Mouse (Mus musculus) monocyte, adult 2 months (primary cell): Measurements from ENCODE around the gene Cd93.

Experiments used
- DNase-seq, 2 experiments: peaks; one replicate each; pipeline ENCODE4 v3.0.0; 2022; ENCODE audit warnings: low spot score in 2 of 2, low read depth in 1 of 2

Gene Cd93

GRCm38 (mm10) chr2:148443249-148443958, at the start of gene Cd93:
TSS of gene Cd93 (minus strand) at chr2:148443563.
- DNase-seq, result peak; percentile 40

DNA sequence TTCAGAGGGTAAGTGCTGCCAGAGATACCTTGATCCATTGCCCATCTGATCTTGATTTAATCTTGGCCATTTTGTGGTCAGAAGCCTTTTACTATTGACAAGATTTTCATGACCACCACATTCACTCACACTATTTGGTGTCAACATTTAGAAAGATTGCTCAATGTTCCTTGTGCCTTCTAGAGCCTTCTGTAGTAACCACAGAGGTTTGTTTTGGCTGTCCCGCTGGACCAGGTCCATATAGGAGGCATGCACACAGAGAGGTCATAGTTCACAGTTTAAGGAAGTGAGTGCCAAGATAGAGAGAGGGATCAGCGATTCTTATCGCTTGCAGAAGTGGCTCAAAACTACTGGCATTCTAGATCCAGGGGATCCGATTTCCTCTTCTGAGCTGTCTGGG, 48.7 kb upstream of the Cd93 start:
- DNase-seq, result peak; percentile 27 to 48

DNA sequence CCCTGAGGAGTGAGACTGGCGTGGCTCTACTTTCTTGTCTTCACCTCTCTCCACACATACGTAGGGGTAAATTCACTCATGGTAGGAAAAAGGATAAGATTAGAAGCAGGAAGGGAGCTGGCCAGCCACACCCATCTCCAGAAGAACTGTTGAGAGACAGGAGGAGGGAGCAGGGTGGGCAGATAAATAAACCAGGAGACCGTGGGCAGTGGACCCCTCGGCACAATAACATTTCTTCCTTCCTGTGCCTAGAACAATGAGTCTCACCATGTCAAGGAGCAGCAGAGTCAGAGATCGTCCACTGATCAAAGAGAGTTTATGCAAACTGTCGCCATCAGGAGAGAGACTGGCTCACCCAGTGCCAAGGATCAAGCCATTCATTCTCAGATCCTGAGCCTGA, 46.8 kb upstream of the Cd93 start:
- DNase-seq, result no peak

DNA sequence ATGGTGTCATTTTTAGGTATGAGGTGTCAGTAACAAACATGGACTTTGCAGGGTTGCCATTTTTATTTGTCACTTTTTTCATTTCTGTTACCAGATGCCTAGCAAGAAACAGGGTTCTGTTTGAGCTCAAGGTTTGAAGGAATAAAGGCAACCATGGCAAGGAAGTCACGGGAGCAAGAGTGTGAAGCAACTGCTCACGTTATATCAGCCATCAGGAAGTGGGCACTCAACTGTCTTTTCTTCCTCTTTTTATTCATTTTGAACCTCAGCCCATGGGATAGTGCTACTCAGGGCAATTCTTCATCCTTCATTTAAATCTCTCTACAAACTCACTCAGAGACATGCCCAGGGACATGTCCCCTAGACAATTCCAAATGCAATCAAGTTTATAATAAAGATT, 45.5 kb upstream of the Cd93 start:
- DNase-seq, result peak; percentile 27 to 41

- DNase-seq, result no peak
These were observed 42.2 kb upstream of the Cd93 start for GRCm38 (mm10) chr2:148485576-148485975.

DNA sequence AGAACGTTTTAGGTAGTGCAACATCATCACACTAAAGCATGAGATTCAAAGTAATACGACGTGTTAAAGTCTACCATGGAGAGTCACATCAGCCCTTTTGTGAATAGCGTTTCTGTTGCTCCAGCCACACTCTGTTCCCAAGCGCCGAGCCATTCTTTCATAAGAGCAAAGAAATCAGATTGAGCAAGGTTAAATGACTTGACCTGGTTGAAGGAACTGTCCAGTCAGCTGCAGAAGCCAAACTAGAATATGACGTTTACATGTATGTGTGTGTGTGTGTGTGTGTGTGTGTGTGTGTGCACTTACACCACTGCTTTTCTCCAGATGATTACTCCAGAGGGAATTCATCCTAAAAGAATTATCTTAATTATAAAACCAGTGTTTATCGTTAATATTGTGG, 37.0 kb upstream of the Cd93 start:
- no peak for DNase-seq

GRCm38 (mm10) chr2:148478141-148478701, 34.9 kb upstream of the Cd93 start:
- DNase-seq, result no peak

DNA sequence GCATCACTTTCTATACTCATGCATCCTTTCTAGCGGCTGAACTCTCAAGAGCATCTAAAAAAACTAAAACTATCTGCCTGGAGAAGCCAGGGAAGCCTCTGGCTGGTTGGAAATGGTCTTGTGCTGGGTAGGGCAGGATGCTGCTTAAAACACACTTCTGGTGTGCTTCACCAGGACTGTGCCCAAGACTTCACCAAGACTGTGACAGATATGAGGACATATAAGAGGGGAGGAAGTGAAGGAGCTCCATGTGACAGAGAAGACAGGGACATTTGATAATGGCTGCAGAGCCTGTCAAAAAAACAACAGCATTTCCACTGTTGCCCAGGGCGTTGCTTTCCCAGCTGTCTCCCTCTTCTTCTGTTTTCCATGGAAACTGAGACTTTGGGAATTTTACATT, 34.0 kb upstream of the Cd93 start:
- DNase-seq, result no peak

DNA sequence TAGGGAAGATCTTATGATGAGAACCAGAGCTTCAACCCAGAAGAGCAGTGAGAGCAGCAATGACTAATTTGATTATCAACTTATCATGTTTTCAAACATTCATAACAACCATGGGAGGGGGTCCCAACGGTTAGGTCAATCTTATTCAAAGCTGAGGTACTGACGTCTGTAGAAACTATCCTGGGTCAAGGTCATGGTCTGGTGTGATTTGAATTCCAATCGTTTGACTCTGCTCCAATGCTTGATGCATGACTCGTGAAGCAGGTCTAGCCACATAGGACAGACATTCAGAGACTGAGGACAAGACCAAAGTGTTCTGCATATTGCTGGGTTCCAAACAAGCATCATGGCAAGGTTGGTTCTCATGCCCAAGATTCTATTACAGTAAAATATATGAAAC, 33.2 kb upstream of the Cd93 start:
- DNase-seq, result no peak

GRCm38 (mm10) chr2:148475879-148476495, 32.6 kb upstream of the Cd93 start:
- no peak for DNase-seq

DNA sequence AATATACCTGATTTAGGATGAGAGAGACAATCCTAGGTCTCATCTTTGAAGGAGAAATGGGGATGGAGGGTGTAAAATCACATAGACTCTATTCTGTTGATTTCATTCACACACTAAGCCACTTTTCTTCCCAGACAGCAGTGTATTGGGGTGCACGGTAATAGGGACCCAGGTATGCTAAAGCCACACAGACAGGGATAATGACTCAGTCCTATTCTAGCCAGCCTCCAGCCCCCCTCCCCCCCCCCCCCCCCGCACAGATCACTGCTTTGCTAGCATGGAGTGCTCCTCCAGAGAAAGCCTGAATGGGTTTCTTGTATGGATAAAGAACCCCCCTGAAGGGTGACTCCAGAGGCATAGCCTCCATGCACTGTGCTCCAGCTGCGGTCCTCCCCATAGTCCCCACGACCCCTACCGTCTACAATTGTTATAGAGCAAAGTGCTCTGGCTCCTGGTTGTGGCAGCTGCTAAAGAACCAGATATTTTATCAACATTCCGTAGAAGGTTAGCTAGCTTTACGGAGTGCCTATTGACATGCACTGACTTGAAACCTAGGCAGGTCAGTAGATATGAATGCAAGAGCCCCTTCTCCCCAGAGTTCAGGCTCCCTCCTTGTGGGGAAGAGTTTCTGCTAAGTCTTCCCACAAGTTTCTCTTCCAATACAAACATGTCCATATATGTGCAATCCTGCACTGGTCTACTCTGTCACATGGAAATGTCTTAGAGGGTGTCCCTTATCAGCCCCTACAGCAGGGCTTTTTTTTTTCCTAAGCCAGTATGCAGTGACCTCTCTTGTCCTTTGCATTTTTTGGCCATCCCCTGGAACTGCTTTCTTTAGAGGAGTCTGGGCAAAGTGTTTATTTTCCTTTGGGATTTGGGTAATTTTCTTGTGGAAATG, 26.2 kb upstream of the Cd93 start:
- no peak for DNase-seq

GRCm38 (mm10) chr2:148467921-148468440, 24.6 kb upstream of the Cd93 start:
- no peak for DNase-seq

GRCm38 (mm10) chr2:148455341-148455740, 12.0 kb upstream of the Cd93 start:
- no peak for DNase-seq

GRCm38 (mm10) chr2:148454014-148454542, 10.7 kb upstream of the Cd93 start:
- DNase-seq, result no peak

GRCm38 (mm10) chr2:148453061-148453460, 9.7 kb upstream of the Cd93 start:
- DNase-seq, result no peak

- no peak for DNase-seq
These were observed 8.1 kb upstream of the Cd93 start for GRCm38 (mm10) chr2:148451498-148451897.

DNA sequence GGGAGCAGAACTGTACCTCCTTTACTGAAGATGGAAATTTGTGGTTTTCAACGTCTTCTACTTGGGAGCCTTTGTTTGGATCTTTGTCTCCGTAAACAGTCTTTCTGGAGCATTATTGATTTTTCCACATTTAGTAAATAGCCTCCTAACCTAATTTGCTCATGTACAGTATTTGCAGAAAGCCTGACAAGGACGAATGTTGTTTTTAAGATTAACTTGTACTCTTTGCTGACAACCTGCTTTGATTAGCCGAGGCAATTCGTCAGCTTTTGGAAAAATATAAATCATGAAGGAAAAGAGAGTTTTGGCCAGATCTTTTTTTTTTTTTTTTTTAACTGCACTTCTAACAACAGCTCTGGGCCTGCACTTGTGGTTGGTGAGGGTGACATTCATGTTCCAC, 7.3 kb upstream of the Cd93 start:
- DNase-seq, result no peak

DNA sequence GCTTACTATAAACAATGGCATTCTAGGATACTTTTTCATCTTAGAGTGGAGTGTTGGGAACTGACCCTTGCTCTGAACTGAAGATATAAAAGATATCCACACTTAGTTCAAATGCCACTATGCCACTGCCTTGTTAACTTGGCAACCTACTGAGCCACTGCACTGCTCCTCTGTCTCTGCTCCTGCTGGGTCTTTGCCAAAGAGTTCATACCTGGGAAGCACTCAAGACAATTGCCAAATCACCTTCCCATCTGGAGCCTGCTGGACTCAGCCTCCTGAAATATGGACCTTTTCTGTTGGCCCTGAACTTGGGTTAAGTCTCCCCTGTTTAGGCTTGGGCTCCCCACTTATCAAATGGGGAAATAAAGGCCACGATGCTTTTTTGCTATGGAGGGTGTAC, 6.3 kb upstream of the Cd93 start:
- DNase-seq, result no peak

GRCm38 (mm10) chr2:148446446-148446845, 3.1 kb upstream of the Cd93 start:
- no peak for DNase-seq

DNA sequence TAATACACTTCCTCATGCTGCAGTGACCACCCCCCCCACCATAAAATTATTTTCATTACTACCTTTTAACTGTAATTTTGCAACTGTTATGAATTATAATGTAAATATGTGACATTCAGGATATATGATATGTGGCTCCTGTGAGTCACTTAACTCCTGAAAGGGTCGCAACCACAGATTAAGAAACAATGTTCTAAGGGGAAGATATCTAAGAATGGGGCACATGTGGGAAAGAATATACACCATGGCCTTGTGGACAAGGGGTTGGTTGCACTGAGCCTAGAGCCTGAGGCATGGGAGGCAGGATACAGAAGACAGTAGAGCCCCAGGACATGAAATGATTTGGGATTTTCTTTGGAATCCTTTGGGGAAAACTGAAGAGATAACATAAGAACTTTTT, 2.3 kb upstream of the Cd93 start:
- DNase-seq, result no peak

DNA sequence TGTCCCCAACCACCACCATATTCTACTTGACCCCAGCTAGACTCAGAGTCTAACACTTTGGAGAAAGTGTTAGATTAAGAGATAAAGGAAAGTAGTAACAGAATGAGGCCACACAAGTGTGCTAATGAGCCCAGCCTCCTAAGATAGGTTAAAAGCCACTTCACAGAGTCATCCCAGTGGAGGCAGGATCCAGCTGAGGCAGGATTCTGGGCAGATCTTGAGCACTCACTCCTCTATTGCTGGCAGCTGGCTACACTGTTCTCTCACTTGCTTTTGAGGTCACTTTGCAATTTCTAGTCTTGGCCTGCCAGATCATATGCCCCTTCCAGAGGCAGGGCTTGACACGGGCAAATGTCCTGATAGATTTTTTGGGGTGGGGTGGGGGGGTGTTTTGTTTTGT, 1.1 kb upstream of the Cd93 start:
- no peak for DNase-seq
